Mouse (Mus musculus) heart, embryonic 12.5 days (tissue): ENCODE measurements around the gene Nlrx1. TPM values are rescaled to one million over a fixed set of nuclear protein-coding genes. Genes with fewer than 3 reads are reported as not detected.

Source experiments
- ATAC-seq: fragments of 200-750 bp; cut with Nextera tagmentation; 2 replicates; pipeline ENCODE4 v1.8.0; 2017; ENCODE audit warnings: moderate TSS enrichment, moderate library complexity; ENCODE audit not compliant: insufficient number of reproducible peaks, low FRiP score
- H3K27ac ChIP-seq: fragments of 300-500 bp; sonication (generic); 2 replicates; pipeline ENCODE4 v1.5.1; 2016; ENCODE audit warnings: mild to moderate bottlenecking, moderate library complexity; ENCODE audit not compliant: poor library complexity, severe bottlenecking
- H3K27me3 ChIP-seq: fragments of 300-500 bp; sonication (generic); replicated peaks from 2 replicates; pipeline ENCODE4 v1.6.1; 2016; ENCODE audit warnings: mild to moderate bottlenecking, moderate library complexity
- H3K36me3 ChIP-seq: fragments of 300-500 bp; sonication (generic); 2 replicates; pipeline ENCODE4 v1.6.1; 2016; ENCODE audit warnings: mild to moderate bottlenecking, moderate library complexity
- H3K4me1 ChIP-seq: fragments of 300-500 bp; sonication (generic); replicated peaks from 2 replicates; pipeline ENCODE4 v1.6.1; 2016; ENCODE audit warnings: mild to moderate bottlenecking
- H3K4me2 ChIP-seq: fragments of 300-500 bp; sonication (generic); 2 replicates; pipeline ENCODE4 v1.6.1; 2016; ENCODE audit warnings: mild to moderate bottlenecking, moderate library complexity
- H3K4me3 ChIP-seq: fragments of 300-500 bp; sonication (generic); 2 replicates; pipeline ENCODE4 v1.5.1; 2016; ENCODE audit warnings: mild to moderate bottlenecking
- H3K9ac ChIP-seq: fragments of 300-500 bp; sonication (generic); 2 replicates; pipeline ENCODE4 v1.6.1; 2016; ENCODE audit warnings: mild to moderate bottlenecking, moderate library complexity
- H3K9me3 ChIP-seq: fragments of 300-500 bp; sonication (generic); replicated peaks from 2 replicates; pipeline ENCODE4 v1.6.1; 2016; ENCODE audit warnings: mild to moderate bottlenecking, moderate library complexity
- WGBS: fragments of 180-500 bp; shearing (Covaris S2); methylation state at CpG from one replicate; pipeline ENCODE4 v1.1.7; 2016; 5-methylcytosine and 5-hydroxymethylcytosine counted together
- polyA plus RNA-seq: library from polyadenylated mRNA; unstranded; fragments of >200 nt; fragmentation: Nextera tagmentation; extraction: Ambion mirVana; gene quantifications from 2 replicates; pipeline ENCODE4 v1.2.1, GENCODE M21; 2016

Nlrx1 gene
- polyA plus RNA-seq, 1 experiment from 2014 or later = 7.7 TPM

DNA sequence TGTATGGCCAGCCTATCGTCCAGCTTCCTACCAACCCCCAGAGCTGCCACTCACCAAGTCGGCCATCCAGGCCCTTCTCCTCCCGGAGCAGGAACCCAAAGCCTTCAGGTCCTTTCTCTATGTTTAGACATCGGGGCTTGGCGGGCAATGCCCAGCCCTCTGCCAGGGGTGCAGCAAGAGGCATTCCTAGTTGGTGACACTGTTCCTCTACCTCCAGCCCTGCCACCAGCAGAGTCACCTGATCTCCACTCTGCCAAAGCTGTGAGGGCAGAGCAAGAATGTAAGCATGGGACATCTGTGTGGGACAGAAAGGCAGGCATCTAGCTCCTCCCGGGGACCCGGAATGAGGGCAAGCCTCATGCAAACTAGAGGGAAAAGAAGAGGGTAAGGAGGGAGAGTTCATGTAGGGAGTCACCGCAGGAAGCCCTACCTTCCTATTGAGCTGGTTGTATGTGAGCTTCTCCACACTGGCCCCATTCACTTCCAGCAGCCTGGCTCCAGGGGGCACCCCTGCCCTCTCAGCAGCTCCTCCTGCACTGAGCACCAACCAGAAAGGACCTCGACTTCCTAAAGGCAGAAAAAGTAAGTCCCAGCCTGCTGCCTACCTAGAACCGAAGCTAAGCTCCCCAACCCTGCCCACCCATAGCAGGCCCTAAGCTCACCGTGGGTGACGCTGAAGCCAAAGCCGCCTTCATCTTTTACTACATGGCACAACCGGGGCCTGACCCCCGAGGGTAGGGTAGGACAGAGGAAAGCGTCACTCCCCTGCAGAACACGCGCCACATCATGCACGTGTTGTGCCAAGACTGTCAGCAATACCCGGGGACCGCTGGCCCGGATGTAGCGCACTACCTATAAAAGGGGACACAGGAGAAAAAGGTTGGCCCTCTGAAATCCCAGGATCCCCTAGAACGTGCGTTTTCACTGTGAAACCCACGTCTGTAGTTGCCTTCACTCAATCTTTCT lies 18.9 kb downstream of the Nlrx1 start:
- peaks cover 17% of the 10 kb centered on the region for H3K4me1 ChIP-seq
- H3K27me3 ChIP-seq = peaks cover 24% of the 10 kb centered on the region
- no peaks in the 10 kb centered on the region for H3K36me3 ChIP-seq
- ATAC-seq = peak; percentile 72
- no peaks in the 10 kb centered on the region for H3K9me3 ChIP-seq
- H3K4me2 ChIP-seq = peak overlapping the region; percentile 57
- H3K27ac ChIP-seq = no peak overlapping the region
- peak overlapping the region; percentile 5; the same call in 1 of the 2 replicates for H3K4me3 ChIP-seq
- H3K9ac ChIP-seq = 0 out of 2 replicates have a peak overlapping the region, but pooled peaks have one; percentile 40
- 37% methylated on average over 26 of the region's 26 CpGs for WGBS

DNA sequence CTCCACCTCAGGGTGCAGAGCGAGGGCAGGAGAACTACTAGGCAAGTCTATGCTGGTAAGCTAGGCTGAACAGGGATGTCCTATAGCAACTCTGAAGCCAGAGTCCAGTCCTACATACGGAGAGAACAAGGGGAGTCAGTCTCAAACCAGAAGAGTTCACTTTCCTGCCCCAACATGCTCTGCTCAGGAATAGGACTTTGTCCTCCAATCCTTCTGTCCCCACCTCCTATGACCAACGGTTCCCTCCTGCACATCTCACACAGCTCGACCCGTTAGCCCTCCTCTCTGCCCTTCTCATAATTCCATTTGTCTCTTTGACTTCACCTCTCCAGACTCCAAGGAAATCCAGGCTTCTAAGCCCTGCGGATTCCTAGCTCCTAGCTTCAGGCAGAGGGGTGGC lies 20.5 kb downstream of the Nlrx1 start:
- H3K27ac ChIP-seq = no peak overlapping the region
- no peak overlapping the region for H3K4me2 ChIP-seq
- H3K27me3 ChIP-seq = peaks cover 21% of the 10 kb centered on the region
- no peak overlapping the region for H3K4me3 ChIP-seq
- H3K9me3 ChIP-seq = no peaks in the 10 kb centered on the region
- no peaks in the 10 kb centered on the region for H3K36me3 ChIP-seq
- peaks cover 14% of the 10 kb centered on the region; the same call in 1 of the 2 replicates for H3K4me1 ChIP-seq
- 69% methylated on average over 6 of the region's 6 CpGs for WGBS
- H3K9ac ChIP-seq = no peak overlapping the region
- ATAC-seq = no peak

DNA sequence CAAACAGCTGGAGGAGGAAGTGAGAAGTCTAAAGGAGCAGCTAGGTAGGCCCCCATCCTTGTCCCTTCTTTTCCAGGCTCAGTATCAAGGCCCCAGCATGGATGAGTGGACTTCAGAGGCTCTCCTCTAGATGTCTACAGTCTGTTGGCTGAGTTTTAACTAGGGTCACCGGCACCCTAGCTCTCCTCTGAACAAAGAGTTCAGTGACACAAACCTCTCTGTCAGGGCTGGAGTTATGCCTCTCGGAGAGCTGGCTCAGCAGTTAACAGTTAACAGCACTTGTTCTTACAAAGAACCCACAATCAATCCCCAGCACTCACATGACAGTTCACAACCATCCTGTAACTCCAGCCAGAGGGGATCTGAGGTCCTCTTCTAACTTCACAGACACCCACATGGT lies 24.8 kb downstream of the Nlrx1 start:
- Histone ChIP-seq H3K36me3 (no peaks in the 10 kb centered on the region), H3K9me3 (no peaks in the 10 kb centered on the region; the same call in 1 of the 2 replicates), H3K4me2 (no peak overlapping the region), H3K9ac (no peak overlapping the region), H3K27ac (no peak overlapping the region), H3K4me1 (no peaks in the 10 kb centered on the region), H3K27me3 (peaks cover 10% of the 10 kb centered on the region; the same call in 1 of the 2 replicates), H3K4me3 (no peak overlapping the region)
- 46% methylated on average over 2 of the region's 2 CpGs for WGBS
- ATAC-seq = no peak

DNA sequence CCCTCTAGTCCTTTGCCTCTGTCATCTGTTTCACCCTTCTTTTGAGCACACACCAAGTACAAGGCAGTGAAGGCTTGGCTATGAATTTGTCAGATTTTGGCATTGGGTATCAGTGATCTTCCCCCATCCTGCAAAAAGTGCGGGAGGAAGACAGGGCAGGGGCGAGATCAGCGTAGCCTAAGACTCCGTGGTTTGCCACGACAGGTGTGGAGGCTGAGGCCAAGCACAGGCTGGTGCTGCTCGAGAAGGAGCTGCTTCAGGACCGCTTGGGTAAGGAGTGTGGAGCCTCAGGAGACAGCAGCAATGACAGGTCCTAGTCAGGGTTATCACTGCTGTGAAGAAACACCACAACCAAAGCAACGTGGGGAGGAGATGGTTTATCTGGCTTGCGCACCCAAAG lies 27.0 kb downstream of the Nlrx1 start:
- ATAC-seq = no peak
- H3K36me3 ChIP-seq = no peaks in the 10 kb centered on the region
- no peak overlapping the region for H3K4me3 ChIP-seq
- WGBS = 55% methylated on average over 9 of the region's 9 CpGs
- H3K9ac ChIP-seq = no peak overlapping the region
- H3K27me3 ChIP-seq = 0 out of 2 replicates have a peak, but pooled peaks cover 6% of the 10 kb centered on the region
- H3K27ac ChIP-seq = no peak overlapping the region
- no peak overlapping the region for H3K4me2 ChIP-seq
- no peaks in the 10 kb centered on the region for H3K4me1 ChIP-seq
- no peaks in the 10 kb centered on the region; the same call in 1 of the 2 replicates for H3K9me3 ChIP-seq

DNA sequence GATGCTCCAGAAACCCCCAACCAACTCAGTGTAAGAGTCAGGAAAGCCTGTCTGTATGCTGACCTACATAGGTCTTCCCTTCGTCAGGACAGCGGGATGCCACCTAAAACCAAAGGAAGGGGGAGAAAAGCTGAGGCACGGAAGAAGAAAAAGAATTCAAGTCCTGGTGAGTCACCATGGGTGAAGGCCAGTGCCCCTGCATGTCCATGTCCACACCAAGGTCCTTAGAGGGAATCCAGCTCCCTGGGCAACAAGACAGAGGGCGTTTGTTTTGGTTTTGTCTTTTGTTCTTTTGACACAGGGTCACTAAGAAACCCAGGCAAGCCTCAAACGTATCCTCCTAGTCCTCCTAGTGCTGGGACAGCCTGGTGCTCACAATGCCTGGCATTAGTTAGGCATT lies 27.5 kb downstream of the Nlrx1 start:
- Histone ChIP-seq H3K4me2 (no peak overlapping the region), H3K9me3 (no peaks in the 10 kb centered on the region; the same call in 1 of the 2 replicates), H3K4me3 (no peak overlapping the region), H3K9ac (no peak overlapping the region), H3K4me1 (no peaks in the 10 kb centered on the region), H3K27me3 (0 out of 2 replicates have a peak, but pooled peaks cover 6% of the 10 kb centered on the region), H3K36me3 (no peaks in the 10 kb centered on the region), H3K27ac (no peak overlapping the region)
- 67% methylated on average over 5 of the region's 5 CpGs for WGBS
- no peak for ATAC-seq

DNA sequence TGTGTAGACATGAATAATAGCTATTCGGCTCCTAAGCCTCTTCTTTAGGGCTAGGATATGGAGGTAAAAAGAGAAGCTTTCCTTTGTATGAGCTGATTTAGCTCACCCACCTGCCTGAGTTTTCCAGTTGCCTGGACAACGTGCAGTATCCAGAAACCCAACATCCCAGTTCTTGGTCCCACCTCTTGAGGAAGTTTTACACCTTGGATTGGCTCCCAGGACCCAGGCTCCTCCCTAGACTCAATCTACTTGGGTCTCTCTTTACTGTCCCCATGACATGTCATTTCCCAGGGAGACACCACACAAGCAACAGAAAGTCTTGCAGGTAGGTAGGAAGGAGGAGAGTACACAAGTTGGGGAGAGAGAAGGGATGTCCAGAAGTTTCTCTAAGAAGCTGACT lies 28.0 kb downstream of the Nlrx1 start, which contains the start of gene Ccdc153:
TSS of gene Ccdc153 (plus strand) at position 278 of the 400 bp plus-strand sequence.
- ATAC-seq = no peak
- 51% methylated on average over 2 of the region's 2 CpGs for WGBS
- Histone ChIP-seq H3K27ac (no peak within 1 kb of the TSS), H3K9ac (no peak within 1 kb of the TSS), H3K4me1 (no peaks in the 10 kb centered on the region), H3K27me3 (0 out of 2 replicates have a peak, but pooled peaks cover 6% of the 10 kb centered on the region), H3K36me3 (no peaks in the 10 kb centered on the region), H3K4me2 (no peak within 1 kb of the TSS), H3K9me3 (no peaks in the 10 kb centered on the region; the same call in 1 of the 2 replicates), H3K4me3 (no peak within 1 kb of the TSS)

DNA sequence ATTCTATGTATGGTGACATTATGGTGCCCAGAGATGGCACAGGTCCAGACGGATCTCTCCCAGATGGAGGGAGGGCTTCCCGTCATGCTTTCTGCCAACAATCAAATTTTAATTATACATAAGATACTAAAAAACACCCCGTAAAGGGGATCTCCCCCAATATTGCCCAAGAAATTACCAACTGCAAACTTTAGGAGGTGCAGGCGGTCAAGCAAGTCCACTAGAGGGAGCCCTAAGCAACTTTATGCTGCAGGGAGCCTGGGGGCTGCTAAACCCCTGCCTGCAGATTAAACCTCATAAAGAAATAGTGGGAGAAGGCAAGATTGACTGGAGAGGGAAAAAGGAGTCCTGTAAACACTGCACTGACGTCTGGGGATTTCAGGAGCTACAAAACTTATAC lies 29.0 kb downstream of the Nlrx1 start:
- Histone ChIP-seq H3K9ac (no peak overlapping the region), H3K36me3 (no peaks in the 10 kb centered on the region), H3K27me3 (0 out of 2 replicates have a peak, but pooled peaks cover 6% of the 10 kb centered on the region), H3K4me1 (no peaks in the 10 kb centered on the region), H3K27ac (no peak overlapping the region), H3K4me2 (no peak overlapping the region), H3K4me3 (no peak overlapping the region), H3K9me3 (no peaks in the 10 kb centered on the region; the same call in 1 of the 2 replicates)
- no peak for ATAC-seq
- WGBS = 11% methylated on average over 5 of the region's 5 CpGs

DNA sequence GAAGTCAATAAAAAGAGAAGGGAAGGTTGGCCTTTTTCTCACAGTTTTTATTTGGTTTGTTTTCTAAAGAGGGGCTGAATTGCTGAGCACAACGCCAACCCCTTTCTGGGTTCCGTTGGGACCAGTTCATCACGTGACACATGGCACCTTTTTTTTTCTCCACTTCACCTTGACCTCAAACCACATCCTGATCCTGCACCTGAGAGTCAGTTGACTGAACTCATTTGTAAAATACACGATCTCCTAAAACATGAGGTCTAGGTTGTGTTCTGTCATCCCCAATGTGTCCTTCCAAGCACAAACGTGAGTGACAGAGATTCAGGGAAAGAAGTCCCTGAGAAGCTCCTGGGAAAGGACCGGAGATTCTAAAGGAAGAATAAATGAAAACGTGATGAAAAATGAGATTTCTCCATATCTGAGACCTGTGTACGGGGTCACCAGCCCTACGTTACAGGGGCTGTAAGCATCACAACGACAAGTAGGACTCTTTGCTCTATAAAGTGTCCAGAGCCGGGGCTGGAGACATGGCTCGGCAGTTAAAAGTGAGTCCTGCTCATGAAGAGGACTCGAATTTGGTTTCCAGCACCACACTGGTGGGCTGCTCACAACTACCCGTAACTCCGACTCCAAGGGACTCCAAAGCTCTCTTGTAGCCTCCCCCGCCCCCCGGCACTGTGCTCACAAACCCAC lies 29.8 kb downstream of the Nlrx1 start:
- no peaks in the 10 kb centered on the region for H3K4me1 ChIP-seq
- H3K4me3 ChIP-seq = no peak overlapping the region
- no peak for ATAC-seq
- no peaks in the 10 kb centered on the region for H3K36me3 ChIP-seq
- 0 out of 2 replicates have a peak, but pooled peaks cover 6% of the 10 kb centered on the region for H3K27me3 ChIP-seq
- WGBS = 75% methylated on average over 17 of the region's 17 CpGs
- H3K9ac ChIP-seq = no peak overlapping the region
- H3K27ac ChIP-seq = no peak overlapping the region
- H3K4me2 ChIP-seq = no peak overlapping the region
- H3K9me3 ChIP-seq = no peaks in the 10 kb centered on the region; the same call in 1 of the 2 replicates

DNA sequence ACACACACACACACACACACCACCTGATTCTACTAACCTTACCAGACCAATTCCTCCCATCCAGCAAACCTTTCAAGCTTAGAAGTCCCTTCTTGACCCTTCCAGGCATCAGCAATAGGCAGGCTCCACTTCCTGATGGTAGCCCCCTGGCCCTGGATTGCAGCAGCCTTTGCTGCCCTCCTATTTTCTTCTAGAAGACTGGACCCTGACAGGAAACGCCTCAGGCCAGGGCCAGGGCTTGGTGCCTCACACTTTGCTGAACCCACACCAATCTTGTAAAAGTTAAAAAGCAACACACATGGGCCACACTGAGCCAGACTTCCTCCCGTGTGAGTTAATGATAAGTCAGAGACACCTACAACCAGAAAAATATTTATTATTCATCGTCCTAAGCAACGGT lies 31.3 kb downstream of the Nlrx1 start:
- Histone ChIP-seq H3K4me1 (peaks cover 4% of the 10 kb centered on the region), H3K9ac (no peak overlapping the region), H3K27ac (no peak overlapping the region), H3K4me2 (no peak overlapping the region), H3K9me3 (no peaks in the 10 kb centered on the region; the same call in 1 of the 2 replicates), H3K36me3 (no peaks in the 10 kb centered on the region), H3K4me3 (no peak overlapping the region), H3K27me3 (0 out of 2 replicates have a peak, but pooled peaks cover 6% of the 10 kb centered on the region)
- no peak for ATAC-seq
- 62% methylated on average over 4 of the region's 4 CpGs for WGBS

DNA sequence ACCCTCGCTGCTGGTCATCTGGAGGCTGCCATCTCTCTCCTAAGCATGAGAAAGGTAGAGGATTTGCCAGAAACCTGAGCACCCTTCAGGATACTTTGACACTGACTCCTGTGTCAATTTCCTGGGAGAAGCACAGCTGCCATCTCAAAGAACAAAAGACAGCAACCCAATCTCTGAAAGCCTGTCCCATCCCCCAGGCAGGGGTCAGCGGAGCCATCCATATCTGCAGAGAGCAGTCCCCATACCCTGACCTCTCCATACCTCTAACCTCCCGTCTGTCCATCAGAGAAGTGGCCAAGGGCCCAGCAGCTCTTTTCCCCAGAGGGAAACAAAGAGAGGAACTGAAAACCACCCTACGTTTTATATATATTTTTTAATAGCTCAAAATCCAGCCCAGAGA lies 31.8 kb downstream of the Nlrx1 start:
- no peak overlapping the region for H3K9ac ChIP-seq

More for the DNA sequence above, 31.8 kb downstream of the Nlrx1 start:
- no peaks in the 10 kb centered on the region; the same call in 1 of the 2 replicates for H3K9me3 ChIP-seq
- WGBS = 53% methylated on average over 4 of the region's 4 CpGs
- H3K27me3 ChIP-seq = 0 out of 2 replicates have a peak, but pooled peaks cover 5% of the 10 kb centered on the region
- peaks cover 10% of the 10 kb centered on the region for H3K4me1 ChIP-seq
- H3K36me3 ChIP-seq = no peaks in the 10 kb centered on the region
- no peak overlapping the region for H3K4me3 ChIP-seq
- no peak overlapping the region for H3K4me2 ChIP-seq
- ATAC-seq = no peak
- no peak overlapping the region for H3K27ac ChIP-seq
